Mouse (Mus musculus) C2C12 (cell line): ENCODE data around the gene Exoc8.

ENCODE experiments used
- CTCF ChIP-seq: IDR thresholded peaks from one replicate; pipeline ENCODE4 v1.5.1; 2011; ENCODE audit not compliant: control insufficient read depth, insufficient read depth, insufficient read length
- MYOG ChIP-seq: IDR thresholded peaks from one replicate; pipeline ENCODE4 v1.6.1; 2011; ENCODE audit not compliant: control insufficient read depth, insufficient read length; ENCODE audit errors: extremely low read depth
- USF1 ChIP-seq: IDR thresholded peaks from one replicate; pipeline ENCODE4 v1.6.1; 2011; ENCODE audit warnings: low read depth, mild to moderate bottlenecking, control low read depth, moderate library complexity

DNA sequence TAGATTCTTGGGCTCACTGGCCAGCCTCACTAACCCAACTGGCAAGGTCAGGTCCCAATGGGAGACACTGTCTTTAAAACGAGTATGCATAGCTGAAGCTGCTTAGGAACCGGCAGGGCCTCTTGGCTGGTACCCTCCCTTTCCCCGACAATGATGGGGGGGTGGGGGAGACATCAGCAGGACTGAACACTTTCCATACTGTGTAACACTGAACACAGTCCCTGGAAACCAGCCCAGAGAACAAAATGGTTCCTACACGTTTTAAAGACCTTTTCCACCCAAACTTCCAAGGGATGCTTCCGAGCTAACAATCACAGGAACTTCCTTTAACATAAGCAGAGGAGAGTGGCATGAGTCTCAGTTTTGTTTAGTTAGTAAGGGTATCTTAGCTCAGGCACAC, 37.6 kb upstream of the Exoc8 start:
- no peak for TF ChIP-seq CTCF
- no peak for TF ChIP-seq MYOG
- TF ChIP-seq USF1 = no peak
